Mouse (Mus musculus): ENCODE measurements at regions not wholly inside any gene's neighbourhood (a gene's known extent, or its start where the extent isn't known, plus 50 kb on each side); places are given as distances from the start of the nearest gene placed in this dataset.

GRCm38 (mm10) chr6:31201375-31201972, 197.1 kb upstream of the Mkln1 start:
- no peaks in the 10 kb centered on the region for H3K4me1 ChIP-seq (ENCODE audit: control insufficient read depth, insufficient read depth, low read length)
- TF ChIP-seq POLR2A (IDR thresholded peaks at IDR 0.05; ENCODE audit: low read depth, low read length) = no peak
- no peak for TF ChIP-seq CTCF (IDR thresholded peaks at IDR 0.05; ENCODE audit: borderline replicate concordance, insufficient read depth, low read length)
- no peak overlapping the region for H3K27ac ChIP-seq (ENCODE audit: insufficient read depth, low read length)
- H3K4me3 ChIP-seq (ENCODE audit: insufficient read depth, low read length) = no peak overlapping the region

GRCm38 (mm10) chr6:31202594-31202993, 195.9 kb upstream of the Mkln1 start:
- TF ChIP-seq POLR2A (IDR thresholded peaks at IDR 0.05; ENCODE audit: low read depth, low read length) = no peak
- TF ChIP-seq CTCF (IDR thresholded peaks at IDR 0.05; ENCODE audit: borderline replicate concordance, insufficient read depth, low read length) = no peak
- Histone ChIP-seq H3K27ac (ENCODE audit: insufficient read depth, low read length) (no peak overlapping the region), H3K4me3 (ENCODE audit: insufficient read depth, low read length) (no peak overlapping the region), H3K4me1 (ENCODE audit: control insufficient read depth, insufficient read depth, low read length) (no peaks in the 10 kb centered on the region)

GRCm38 (mm10) chr6:31204434-31204833, 194.1 kb upstream of the Mkln1 start:
- Histone ChIP-seq H3K4me3 (ENCODE audit: insufficient read depth, low read length) (no peak overlapping the region), H3K4me1 (ENCODE audit: control insufficient read depth, insufficient read depth, low read length) (no peaks in the 10 kb centered on the region), H3K27ac (ENCODE audit: insufficient read depth, low read length) (no peak overlapping the region)
- TF ChIP-seq CTCF (IDR thresholded peaks at IDR 0.05; ENCODE audit: borderline replicate concordance, insufficient read depth, low read length) (no peak), POLR2A (IDR thresholded peaks at IDR 0.05; ENCODE audit: low read depth, low read length) (no peak)

- H3K4me1 ChIP-seq (ENCODE audit: control insufficient read depth, insufficient read depth, low read length) = no peaks in the 10 kb centered on the region
- H3K4me3 ChIP-seq (ENCODE audit: insufficient read depth, low read length) = no peak overlapping the region
- TF ChIP-seq CTCF (IDR thresholded peaks at IDR 0.05; ENCODE audit: borderline replicate concordance, insufficient read depth, low read length) (no peak), POLR2A (IDR thresholded peaks at IDR 0.05; ENCODE audit: low read depth, low read length) (no peak)
- no peak overlapping the region for H3K27ac ChIP-seq (ENCODE audit: insufficient read depth, low read length)
These were observed 193.7 kb upstream of the Mkln1 start for GRCm38 (mm10) chr6:31204839-31205238.

GRCm38 (mm10) chr6:31206106-31206505, 192.4 kb upstream of the Mkln1 start:
- Histone ChIP-seq H3K4me3 (ENCODE audit: insufficient read depth, low read length) (no peak overlapping the region), H3K27ac (ENCODE audit: insufficient read depth, low read length) (no peak overlapping the region), H3K4me1 (ENCODE audit: control insufficient read depth, insufficient read depth, low read length) (no peaks in the 10 kb centered on the region)
- TF ChIP-seq POLR2A (IDR thresholded peaks at IDR 0.05; ENCODE audit: low read depth, low read length) (no peak), CTCF (IDR thresholded peaks at IDR 0.05; ENCODE audit: borderline replicate concordance, insufficient read depth, low read length) (no peak)

GRCm38 (mm10) chr6:31207231-31207630, 191.3 kb upstream of the Mkln1 start:
- Histone ChIP-seq H3K4me3 (ENCODE audit: insufficient read depth, low read length) (no peak overlapping the region), H3K27ac (ENCODE audit: insufficient read depth, low read length) (no peak overlapping the region), H3K4me1 (ENCODE audit: control insufficient read depth, insufficient read depth, low read length) (no peaks in the 10 kb centered on the region)
- no peak for TF ChIP-seq POLR2A (IDR thresholded peaks at IDR 0.05; ENCODE audit: low read depth, low read length)
- no peak for TF ChIP-seq CTCF (IDR thresholded peaks at IDR 0.05; ENCODE audit: borderline replicate concordance, insufficient read depth, low read length)

- no peak overlapping the region for H3K27ac ChIP-seq (ENCODE audit: insufficient read depth, low read length)
- TF ChIP-seq POLR2A (IDR thresholded peaks at IDR 0.05; ENCODE audit: low read depth, low read length) (no peak), CTCF (IDR thresholded peaks at IDR 0.05; ENCODE audit: borderline replicate concordance, insufficient read depth, low read length) (no peak)
- H3K4me3 ChIP-seq (ENCODE audit: insufficient read depth, low read length) = no peak overlapping the region
- H3K4me1 ChIP-seq (ENCODE audit: control insufficient read depth, insufficient read depth, low read length) = no peaks in the 10 kb centered on the region
These were observed 190.3 kb upstream of the Mkln1 start for GRCm38 (mm10) chr6:31208224-31208623.

- no peaks in the 10 kb centered on the region for H3K4me1 ChIP-seq (ENCODE audit: control insufficient read depth, insufficient read depth, low read length)
- H3K4me3 ChIP-seq (ENCODE audit: insufficient read depth, low read length) = no peak overlapping the region
- TF ChIP-seq POLR2A (IDR thresholded peaks at IDR 0.05; ENCODE audit: low read depth, low read length) (no peak), CTCF (IDR thresholded peaks at IDR 0.05; ENCODE audit: borderline replicate concordance, insufficient read depth, low read length) (no peak)
- H3K27ac ChIP-seq (ENCODE audit: insufficient read depth, low read length) = no peak overlapping the region
These were observed 189.0 kb upstream of the Mkln1 start for GRCm38 (mm10) chr6:31209411-31210139.

- H3K4me1 ChIP-seq (ENCODE audit: control insufficient read depth, insufficient read depth, low read length) = no peaks in the 10 kb centered on the region
- H3K27ac ChIP-seq (ENCODE audit: insufficient read depth, low read length) = no peak overlapping the region
- TF ChIP-seq POLR2A (IDR thresholded peaks at IDR 0.05; ENCODE audit: low read depth, low read length) (no peak), CTCF (IDR thresholded peaks at IDR 0.05; ENCODE audit: borderline replicate concordance, insufficient read depth, low read length) (no peak)
- no peak overlapping the region for H3K4me3 ChIP-seq (ENCODE audit: insufficient read depth, low read length)
These were observed 188.3 kb upstream of the Mkln1 start for GRCm38 (mm10) chr6:31210209-31210714.

- Histone ChIP-seq H3K4me1 (ENCODE audit: control insufficient read depth, insufficient read depth, low read length) (no peaks in the 10 kb centered on the region), H3K4me3 (ENCODE audit: insufficient read depth, low read length) (no peak overlapping the region), H3K27ac (ENCODE audit: insufficient read depth, low read length) (no peak overlapping the region)
- TF ChIP-seq CTCF (IDR thresholded peaks at IDR 0.05; ENCODE audit: borderline replicate concordance, insufficient read depth, low read length) (no peak), POLR2A (IDR thresholded peaks at IDR 0.05; ENCODE audit: low read depth, low read length) (no peak)
These were observed 187.4 kb upstream of the Mkln1 start for GRCm38 (mm10) chr6:31211091-31211490.
